Mouse (Mus musculus): ENCODE data around the gene Fam83b.

DNA sequence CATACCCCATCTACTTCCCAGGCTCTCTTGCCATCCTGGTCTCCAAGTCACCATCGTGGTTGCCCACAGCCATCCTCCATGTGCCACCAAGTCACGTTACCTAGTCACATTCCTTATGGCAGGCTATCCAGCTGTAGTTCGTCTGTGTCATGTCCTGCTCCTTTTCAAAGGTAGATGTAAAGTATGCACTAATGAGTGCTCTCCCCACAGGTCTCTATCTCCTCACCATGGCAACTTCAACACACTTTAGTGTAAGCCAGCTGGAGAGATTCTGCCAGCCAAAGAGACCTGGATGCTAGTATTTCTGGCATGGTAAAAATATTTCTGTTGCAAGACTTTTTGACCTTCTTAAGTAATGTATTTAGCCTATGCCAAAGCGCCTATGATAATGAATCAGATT is 30.5 kb upstream of the Fam83b start:
- no peak for TF ChIP-seq CTCF (IDR thresholded peaks at IDR 0.05; ENCODE audit: low read depth, low read length)
- no peak for TF ChIP-seq POLR2A (IDR thresholded peaks at IDR 0.05; ENCODE audit: insufficient read depth, low read length)
- TF ChIP-seq EP300 (IDR thresholded peaks at IDR 0.05; ENCODE audit: insufficient read depth, low read depth, low read length), result no peak

Measured in ES-Bruce4 (cell line).